Mouse (Mus musculus): Measurements from ENCODE around the gene Gm49369.
"Not testable (repeated sequence)": the region's sequence is repeated elsewhere in the genome, so short reads cannot be mapped to it uniquely, and the experiment has no call there.

The Gm49369 gene

GRCm38 (mm10) chr7:142322641-142323040 lies 59.8 kb downstream of the Gm49369 start:
- DNase-seq, result no peak

DNA sequence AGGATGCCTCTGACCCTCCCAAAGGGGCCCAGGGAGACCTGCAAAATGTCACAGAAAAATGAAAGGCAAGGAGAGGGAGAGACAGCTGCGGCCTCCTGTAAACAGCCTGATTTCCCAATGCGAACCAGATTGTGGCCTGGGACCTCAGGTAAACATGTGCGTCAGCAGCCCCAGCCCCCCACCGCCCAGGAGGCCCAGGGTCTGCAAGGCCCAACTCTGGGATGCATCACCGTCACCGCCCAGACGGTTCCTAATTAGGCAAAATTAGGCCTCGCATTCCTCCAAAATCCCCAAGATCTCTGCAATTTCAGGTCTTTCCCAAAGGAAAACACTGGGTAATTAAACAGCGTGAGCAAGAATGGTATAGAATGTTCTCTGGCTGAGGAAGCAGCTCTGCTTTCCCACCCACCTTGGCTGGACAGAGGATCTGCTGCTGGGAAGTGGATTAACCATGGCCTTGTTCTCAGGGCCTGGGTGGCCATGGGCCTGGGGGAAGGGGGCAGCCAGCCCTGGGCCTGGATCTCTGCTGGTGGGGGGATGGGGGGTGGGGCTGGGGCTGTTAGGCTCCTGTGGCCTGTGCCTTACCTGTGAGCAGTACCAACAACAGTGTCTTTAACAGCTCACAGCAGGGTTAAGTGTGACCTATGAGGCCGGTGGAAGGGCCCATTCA lies 60.7 kb downstream of the Gm49369 start:
- not testable (repeated sequence) for DNase-seq

Measured in right cerebral cortex, postnatal 4 days (tissue).